Mouse (Mus musculus) olfactory bulb, adult 2 months (tissue): ENCODE data around the gene Cyp2d34. TPM values are rescaled to one million over a fixed set of nuclear protein-coding genes. Genes with fewer than 3 reads are reported as not detected.

Experiments used
- H3K27ac ChIP-seq: fragments of 200-500 bp; 2 replicates; pipeline ENCODE4 v1.5.1; 2012; ENCODE audit warnings: low read depth, low read length; ENCODE audit not compliant: insufficient read depth
- H3K4me1 ChIP-seq: fragments of 200-500 bp; 2 replicates; pipeline ENCODE4 v1.6.1; 2012; ENCODE audit warnings: low read length; ENCODE audit not compliant: control insufficient read depth, insufficient read depth
- H3K4me3 ChIP-seq: fragments of 200-500 bp; 2 replicates; pipeline ENCODE4 v1.5.1; 2012; ENCODE audit warnings: mild to moderate bottlenecking, low read depth, low read length, moderate library complexity; ENCODE audit not compliant: insufficient read depth
- CTCF ChIP-seq: fragments of 200-500 bp; IDR thresholded peaks from 2 replicates; pipeline ENCODE4 v1.5.1; 2012; ENCODE audit warnings: low read depth, mild to moderate bottlenecking, low read length, moderate library complexity; ENCODE audit not compliant: insufficient read depth
- POLR2A ChIP-seq: fragments of 200-500 bp; IDR thresholded peaks from 2 replicates; pipeline ENCODE4 v1.6.1; 2012; ENCODE audit warnings: mild to moderate bottlenecking, low read depth, low read length, moderate library complexity; ENCODE audit not compliant: insufficient read depth
- WGBS: fragments of 180-500 bp; shearing (Covaris S2); methylation state at CpG from one replicate; pipeline ENCODE4 v1.1.7; 2018; 5-methylcytosine and 5-hydroxymethylcytosine counted together
- polyA plus RNA-seq: library from polyadenylated mRNA; stranded (reverse); fragments of >200 nt; gene quantifications from 2 replicates; pipeline ENCODE4 v1.2.4, GENCODE M21; 2012; ENCODE audit warnings: low replicate concordance; ENCODE audit not compliant: missing spikeins, insufficient read depth, insufficient read length

Gene Cyp2d34
- polyA plus RNA-seq = not detected in 2 replicates

- Histone ChIP-seq H3K4me1 (no peaks in the 10 kb centered on the region), H3K4me3 (no peak within 1 kb of the TSS), H3K27ac (no peak within 1 kb of the TSS)
- TF ChIP-seq POLR2A (no peak), CTCF (no peak)
- 89% methylated on average over 7 of the region's 7 CpGs for WGBS
Observed at GRCm38 (mm10) chr15:82620531-82621202, at the start of gene Cyp2d34. Cyp2d34 (minus strand) TSS chr15:82620946.

- no peak overlapping the region for H3K27ac ChIP-seq
Observed at GRCm38 (mm10) chr15:82656346-82656745, 35.6 kb upstream of the Cyp2d34 start.

GRCm38 (mm10) chr15:82644371-82644770, 23.6 kb upstream of the Cyp2d34 start:
- H3K4me3 ChIP-seq = no peak overlapping the region
- H3K27ac ChIP-seq = no peak overlapping the region
- H3K4me1 ChIP-seq = no peaks in the 10 kb centered on the region
- 79% methylated on average over 3 of the region's 3 CpGs for WGBS
- no peak for TF ChIP-seq CTCF
- TF ChIP-seq POLR2A = no peak

More at GRCm38 (mm10) chr15:82656346-82656745, 35.6 kb upstream of the Cyp2d34 start:
- WGBS = 84% methylated on average over 2 of the region's 2 CpGs
- Histone ChIP-seq H3K4me1 (no peaks in the 10 kb centered on the region), H3K4me3 (no peak overlapping the region)
- TF ChIP-seq CTCF = no peak
- no peak for TF ChIP-seq POLR2A

- Histone ChIP-seq H3K4me3 (no peak overlapping the region), H3K4me1 (no peaks in the 10 kb centered on the region), H3K27ac (no peak overlapping the region)
- TF ChIP-seq CTCF = no peak
- WGBS = 93% methylated on average over 5 of the region's 5 CpGs
Observed at GRCm38 (mm10) chr15:82643771-82644170, 23.0 kb upstream of the Cyp2d34 start.

GRCm38 (mm10) chr15:82642771-82643170, 22.0 kb upstream of the Cyp2d34 start:
- TF ChIP-seq CTCF = no peak
- TF ChIP-seq POLR2A = no peak
- 85% methylated on average over 3 of the region's 3 CpGs for WGBS
- Histone ChIP-seq H3K4me3 (no peak overlapping the region), H3K27ac (no peak overlapping the region), H3K4me1 (no peaks in the 10 kb centered on the region)

GRCm38 (mm10) chr15:82641921-82642320, 21.2 kb upstream of the Cyp2d34 start:
- H3K4me3 ChIP-seq = no peak overlapping the region
- TF ChIP-seq CTCF = no peak
- no peaks in the 10 kb centered on the region for H3K4me1 ChIP-seq
- WGBS = 77% methylated on average over 2 of the region's 2 CpGs
- no peak overlapping the region for H3K27ac ChIP-seq

- WGBS = 88% methylated on average over 5 of the region's 5 CpGs
- H3K4me1 ChIP-seq = no peaks in the 10 kb centered on the region
- TF ChIP-seq POLR2A (no peak), CTCF (no peak)
- H3K4me3 ChIP-seq = no peak overlapping the region
- no peak overlapping the region for H3K27ac ChIP-seq
Observed at GRCm38 (mm10) chr15:82641390-82641789, 20.6 kb upstream of the Cyp2d34 start.

GRCm38 (mm10) chr15:82640201-82640600, 19.5 kb upstream of the Cyp2d34 start:
- WGBS = 93% methylated on average over 7 of the region's 7 CpGs
- Histone ChIP-seq H3K27ac (no peak overlapping the region), H3K4me3 (no peak overlapping the region), H3K4me1 (no peaks in the 10 kb centered on the region)
- no peak for TF ChIP-seq CTCF
- TF ChIP-seq POLR2A = no peak

- H3K4me3 ChIP-seq = no peak overlapping the region
Observed at GRCm38 (mm10) chr15:82637130-82638075, 16.7 kb upstream of the Cyp2d34 start.

More at GRCm38 (mm10) chr15:82637130-82638075, 16.7 kb upstream of the Cyp2d34 start:
- no peak for TF ChIP-seq CTCF
- TF ChIP-seq POLR2A = no peak
- no peak overlapping the region for H3K27ac ChIP-seq
- no peaks in the 10 kb centered on the region for H3K4me1 ChIP-seq
- WGBS = 86% methylated on average over 14 of the region's 14 CpGs
